Mouse (Mus musculus) C2C12 (cell line): ENCODE results near the gene Prop1. TPM values are rescaled to one million over a fixed set of nuclear protein-coding genes. Genes with fewer than 3 reads are reported as not detected.

Source experiments
- H3K27me3 ChIP-seq: one replicate; pipeline ENCODE4 v1.6.1; 2011; ENCODE audit not compliant: control insufficient read depth, insufficient read depth, insufficient read length
- H3K36me3 ChIP-seq: one replicate; pipeline ENCODE4 v1.6.1; 2011; ENCODE audit not compliant: control insufficient read depth, insufficient read depth
- H3K4me3 ChIP-seq: one replicate; pipeline ENCODE4 v1.5.1; 2011; ENCODE audit warnings: mild to moderate bottlenecking, control low read depth; ENCODE audit not compliant: poor library complexity, insufficient read depth, severe bottlenecking
- H3K79me2 ChIP-seq: one replicate; pipeline ENCODE4 v1.6.1; 2011; ENCODE audit not compliant: control insufficient read depth, insufficient read depth
- H3K79me3 ChIP-seq: one replicate; pipeline ENCODE4 v1.6.1; 2011; ENCODE audit warnings: low read depth, control low read depth
- H3ac ChIP-seq: one replicate; pipeline ENCODE3; 2011; ENCODE audit warnings: low read depth; ENCODE audit not compliant: control insufficient read depth, insufficient read length
- CEBPB ChIP-seq: IDR thresholded peaks from one replicate; pipeline ENCODE4 v1.6.1; 2011; ENCODE audit warnings: low read depth, mild to moderate bottlenecking, control low read depth, moderate library complexity
- CTCF ChIP-seq: IDR thresholded peaks from one replicate; pipeline ENCODE4 v1.5.1; 2011; ENCODE audit not compliant: control insufficient read depth, insufficient read depth, insufficient read length
- FOSL1 ChIP-seq: IDR thresholded peaks from one replicate; pipeline ENCODE4 v1.8.0; 2011; ENCODE audit warnings: mild to moderate bottlenecking, low read length; ENCODE audit not compliant: poor library complexity, insufficient read depth, severe bottlenecking
- MAX ChIP-seq: IDR thresholded peaks from one replicate; pipeline ENCODE4 v1.6.1; 2011; ENCODE audit warnings: mild to moderate bottlenecking, control low read depth
- MYOD1 ChIP-seq: IDR thresholded peaks from one replicate; pipeline ENCODE4 v1.6.1; 2011; ENCODE audit warnings: low read depth; ENCODE audit not compliant: control insufficient read depth, insufficient read length
- MYOG ChIP-seq: IDR thresholded peaks from one replicate; pipeline ENCODE4 v1.6.1; 2011; ENCODE audit not compliant: control insufficient read depth, insufficient read length; ENCODE audit errors: extremely low read depth
- USF1 ChIP-seq: IDR thresholded peaks from one replicate; pipeline ENCODE4 v1.6.1; 2011; ENCODE audit warnings: low read depth, mild to moderate bottlenecking, control low read depth, moderate library complexity
- polyA plus RNA-seq: library from polyadenylated mRNA; unstranded; fragments of >200 nt; fragmentation: generic; extraction: Trizol; gene quantifications from one replicate; pipeline ENCODE4 v1.2.1, GENCODE M21; 2012; ENCODE audit warnings: missing spikeins

The Prop1 gene
- polyA plus RNA-seq, 1 experiment, result not detected

DNA sequence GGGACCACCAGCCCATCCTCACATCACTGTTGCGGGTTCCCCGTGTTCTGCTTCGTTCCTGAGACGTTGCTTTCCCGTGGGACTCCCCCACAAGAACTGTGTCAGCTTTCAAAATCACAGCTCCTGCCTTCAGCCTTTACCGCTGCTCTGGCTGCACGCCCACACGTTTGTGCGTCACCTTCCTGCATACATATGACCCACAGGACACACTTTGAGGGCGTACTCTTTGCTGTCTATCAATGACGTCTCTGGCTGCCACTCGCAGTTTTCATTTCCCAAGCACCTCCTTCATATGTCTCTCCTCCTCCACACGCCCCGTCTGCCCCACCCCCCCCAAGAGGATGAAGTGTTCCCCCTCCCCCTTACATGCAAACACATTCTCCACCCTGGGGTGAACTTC is 1.3 kb downstream of the Prop1 start:
- TF ChIP-seq MYOD1, result no peak
- TF ChIP-seq CTCF, result no peak
- TF ChIP-seq CEBPB, result no peak
- no peak for TF ChIP-seq MYOG
- TF ChIP-seq FOSL1, result no peak
- TF ChIP-seq USF1, result no peak
- TF ChIP-seq MAX, result no peak
- H3K79me3 ChIP-seq, result no peaks in the 10 kb centered on the region
- H3ac ChIP-seq, result no peak overlapping the region
- H3K36me3 ChIP-seq, result no peaks in the 10 kb centered on the region
- H3K4me3 ChIP-seq, result no peak overlapping the region
- H3K79me2 ChIP-seq, result no peaks in the 10 kb centered on the region
- peaks cover 11% of the 10 kb centered on the region for H3K27me3 ChIP-seq

DNA sequence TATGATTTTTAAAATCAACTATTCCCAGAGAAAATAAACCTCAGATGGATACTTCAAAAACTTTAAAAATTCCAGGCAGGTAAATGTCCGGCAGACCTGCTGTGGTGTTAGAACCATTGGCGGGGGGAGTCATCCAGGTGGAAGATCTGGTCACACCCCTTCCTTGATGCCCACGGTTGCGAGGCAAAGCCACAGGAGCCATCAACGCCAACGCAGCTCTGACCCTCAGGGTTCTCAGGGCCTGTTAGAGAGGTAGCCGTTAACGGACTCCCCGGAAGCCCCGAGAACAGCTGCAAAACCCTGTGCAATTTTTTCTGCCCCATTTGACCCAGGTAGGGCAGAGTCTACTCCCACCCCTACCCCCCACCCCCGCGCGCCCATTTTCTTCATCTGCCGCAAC is 10.1 kb downstream of the Prop1 start, which contains the start of gene 4933414I15Rik:
Gene 4933414I15Rik (minus strand): TSS at position 260 of the 400 bp plus-strand sequence.
- Histone ChIP-seq H3K27me3 (peaks cover 32% of the 10 kb centered on the region), H3K4me3 (no peak within 1 kb of the TSS), H3K36me3 (no peaks in the 10 kb centered on the region), H3K79me2 (no peaks in the 10 kb centered on the region), H3K79me3 (no peaks in the 10 kb centered on the region), H3ac (no peak within 1 kb of the TSS)
- no peak for TF ChIP-seq MYOD1
- TF ChIP-seq USF1, result no peak
- TF ChIP-seq FOSL1, result no peak
- no peak for TF ChIP-seq CTCF
- TF ChIP-seq MAX, result no peak
- no peak for TF ChIP-seq CEBPB
- no peak for TF ChIP-seq MYOG

DNA sequence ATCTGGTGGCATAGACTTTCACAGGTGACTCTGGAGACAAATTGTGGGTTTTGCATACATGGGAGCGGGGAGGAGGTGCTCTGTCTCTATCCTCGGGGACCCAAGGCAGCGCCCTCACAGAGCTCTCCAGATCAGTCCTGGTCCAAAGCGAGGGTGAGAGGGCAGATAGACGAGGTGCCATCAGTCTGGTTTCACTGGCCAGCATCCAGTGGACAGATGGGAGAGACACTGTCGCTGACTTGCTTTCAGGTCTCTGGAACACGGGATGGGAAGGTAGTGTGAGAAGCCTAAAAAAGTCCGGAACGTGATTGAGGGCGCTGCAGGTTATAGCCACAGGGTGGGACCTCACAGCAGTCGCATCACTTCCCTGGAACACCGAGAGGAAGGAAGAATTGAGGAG is 11.2 kb downstream of the Prop1 start:
- Histone ChIP-seq H3ac (no peak overlapping the region), H3K4me3 (no peak overlapping the region), H3K79me3 (no peaks in the 10 kb centered on the region), H3K79me2 (no peaks in the 10 kb centered on the region), H3K27me3 (peaks cover 38% of the 10 kb centered on the region), H3K36me3 (no peaks in the 10 kb centered on the region)
- TF ChIP-seq USF1 (no peak), CEBPB (no peak), MYOG (no peak), MAX (no peak), CTCF (no peak), FOSL1 (no peak), MYOD1 (no peak)

DNA sequence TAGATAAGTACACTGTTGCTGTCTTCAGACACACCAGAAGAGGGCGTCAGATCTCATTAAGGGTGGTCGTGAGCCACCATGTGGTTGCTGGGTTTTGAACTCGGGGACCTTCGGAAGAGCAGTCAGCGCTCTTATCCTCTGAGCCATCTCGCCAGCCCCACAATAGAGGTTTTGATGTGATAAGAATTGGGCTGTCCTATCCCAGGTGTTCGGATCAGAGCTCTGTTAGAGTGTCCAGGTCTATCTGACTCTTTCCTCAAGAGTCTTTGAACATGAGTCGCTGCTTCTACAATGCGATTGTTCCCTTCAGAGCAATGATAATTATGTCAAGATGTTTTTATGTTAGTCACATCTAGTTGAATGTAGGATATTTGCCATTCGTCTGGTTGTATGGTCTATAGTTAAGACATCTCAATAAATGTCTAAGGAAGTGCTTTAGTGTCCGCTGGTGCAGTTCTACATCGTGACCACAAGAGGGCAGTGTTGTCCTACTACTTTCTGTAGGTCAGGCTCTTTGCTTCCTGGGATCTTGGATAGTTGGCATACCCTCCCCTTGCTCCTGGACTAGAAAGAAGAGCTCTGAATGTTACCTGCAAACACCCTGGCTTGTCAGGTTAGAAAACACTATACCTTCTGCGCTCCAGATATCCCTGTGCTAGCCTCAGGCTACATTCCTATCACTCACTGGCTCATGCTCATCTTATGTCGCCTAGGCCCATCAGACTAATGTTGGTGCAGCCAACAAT is 13.8 kb downstream of the Prop1 start:
- Histone ChIP-seq H3K36me3 (no peaks in the 10 kb centered on the region), H3K79me2 (no peaks in the 10 kb centered on the region), H3K79me3 (no peaks in the 10 kb centered on the region), H3K27me3 (peaks cover 49% of the 10 kb centered on the region), H3ac (no peak overlapping the region), H3K4me3 (no peak overlapping the region)
- no peak for TF ChIP-seq MAX
- TF ChIP-seq CEBPB, result no peak
- TF ChIP-seq CTCF, result peak; percentile 52

DNA sequence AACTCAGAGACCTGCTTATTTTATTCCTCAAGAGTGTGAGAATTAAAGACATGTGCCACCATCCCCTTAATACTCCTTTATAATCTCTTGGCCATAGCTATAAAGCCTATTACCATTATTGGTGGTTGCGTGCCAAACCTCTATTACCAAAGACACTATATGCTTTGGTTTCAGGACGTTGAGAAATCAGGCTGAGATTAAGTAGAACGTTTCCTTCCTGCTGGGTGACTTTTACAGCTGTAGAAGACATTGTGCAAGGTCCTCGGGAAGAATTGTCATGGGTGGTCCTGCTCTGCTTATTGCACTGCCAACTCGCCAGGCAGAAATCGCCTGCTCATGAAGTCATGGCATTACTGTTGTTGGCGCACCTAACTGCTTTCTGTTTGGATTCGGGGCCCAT is 15.1 kb downstream of the Prop1 start:
- Histone ChIP-seq H3K4me3 (no peak overlapping the region), H3K36me3 (no peaks in the 10 kb centered on the region), H3K79me3 (no peaks in the 10 kb centered on the region), H3K79me2 (no peaks in the 10 kb centered on the region), H3K27me3 (peaks cover 51% of the 10 kb centered on the region), H3ac (no peak overlapping the region)
- TF ChIP-seq MYOD1, result no peak
- TF ChIP-seq CEBPB, result no peak
- no peak for TF ChIP-seq MAX
- TF ChIP-seq USF1, result no peak
- TF ChIP-seq CTCF, result no peak
- no peak for TF ChIP-seq FOSL1
- TF ChIP-seq MYOG, result no peak

DNA sequence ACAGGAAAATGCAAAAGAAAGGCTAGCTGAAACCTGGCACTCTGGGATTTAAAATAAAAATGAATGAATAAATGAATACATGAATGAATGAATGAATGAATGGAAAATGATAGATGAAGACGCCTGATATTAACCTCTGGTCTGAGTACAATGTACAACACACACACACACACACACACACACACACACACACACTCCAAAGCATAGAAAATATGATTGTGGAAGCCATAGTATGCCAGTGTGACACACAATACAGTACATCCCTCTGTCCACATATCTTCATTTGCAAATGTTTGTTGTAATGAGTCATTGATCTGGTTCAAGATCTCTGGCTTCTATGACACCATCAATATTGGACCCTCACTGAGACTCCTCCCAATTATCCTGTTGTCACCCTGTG is 21.5 kb downstream of the Prop1 start:
- peaks cover 15% of the 10 kb centered on the region for H3K27me3 ChIP-seq
- no peak overlapping the region for H3K4me3 ChIP-seq
- no peak for TF ChIP-seq CEBPB
- TF ChIP-seq USF1, result no peak
- no peak overlapping the region for H3ac ChIP-seq
- no peaks in the 10 kb centered on the region for H3K79me2 ChIP-seq
- no peaks in the 10 kb centered on the region for H3K79me3 ChIP-seq
- H3K36me3 ChIP-seq, result no peaks in the 10 kb centered on the region
